Mouse (Mus musculus) ES-E14 (cell line): ENCODE results near the gene Wbp2. TPM values are rescaled to one million over a fixed set of nuclear protein-coding genes. Genes with fewer than 3 reads are reported as not detected.
A peak's percentile ranks its signal among the peaks of the same experiment; 100 is the strongest.

Experiments
- DNase-seq: peaks from one replicate; pipeline ENCODE4 v3.0.0-alpha.2; 2013; ENCODE audit warnings: low read depth, low spot score
- H3K27ac ChIP-seq: 2 replicates; pipeline ENCODE4 v1.5.1; 2012; ENCODE audit warnings: low read depth, mild to moderate bottlenecking, low read length, moderate library complexity, mixed read lengths; ENCODE audit not compliant: poor library complexity, insufficient read depth, severe bottlenecking
- H3K36me3 ChIP-seq: 2 replicates; pipeline ENCODE4 v1.6.1; 2012; ENCODE audit warnings: mild to moderate bottlenecking, low read length, moderate library complexity, mixed read lengths; ENCODE audit not compliant: control insufficient read depth, poor library complexity, insufficient read depth, severe bottlenecking
- H3K4me1 ChIP-seq, 2 experiments: fragments of 150-350 bp in 1 of 2; sonication (generic) in 1 of 2; 2 replicates each; pipeline ENCODE4 v1.6.1; 2012; ENCODE audit warnings: low read length in 2 of 2, mild to moderate bottlenecking in 1 of 2, mixed read lengths in 1 of 2; ENCODE audit not compliant: control insufficient read depth in 2 of 2, insufficient read depth in 2 of 2, poor library complexity in 1 of 2
- H3K4me3 ChIP-seq, 2 experiments: fragments of 150-350 bp in 1 of 2; sonication (generic) in 1 of 2; 2 replicates each; pipeline ENCODE4 v1.5.1; 2012; ENCODE audit warnings: low read length in 2 of 2, low read depth in 1 of 2, mild to moderate bottlenecking in 1 of 2, mixed read lengths in 1 of 2; ENCODE audit not compliant: insufficient read depth in 1 of 2, poor library complexity in 1 of 2, severe bottlenecking in 1 of 2
- H3K9ac ChIP-seq: 2 replicates; pipeline ENCODE4 v1.6.1; 2012; ENCODE audit warnings: low read depth, mild to moderate bottlenecking, low read length, mixed read lengths; ENCODE audit not compliant: poor library complexity, insufficient read depth, severe bottlenecking
- H3K9me3 ChIP-seq: fragments of 150-350 bp; sonication (generic); 2 replicates; pipeline ENCODE4 v1.6.1; 2012; ENCODE audit warnings: low read depth, mild to moderate bottlenecking, low read length; ENCODE audit not compliant: control insufficient read depth, insufficient read depth
- CHD2 ChIP-seq: IDR thresholded peaks from 2 replicates; pipeline ENCODE4 v1.6.1; 2014; ENCODE audit warnings: mild to moderate bottlenecking, low read depth, low read length, inconsistent platforms
- HCFC1 ChIP-seq: IDR thresholded peaks from 2 replicates; pipeline ENCODE4 v1.6.1; 2012; ENCODE audit warnings: low read length, inconsistent platforms, borderline replicate concordance; ENCODE audit not compliant: insufficient read depth
- MAFK ChIP-seq: IDR thresholded peaks from 2 replicates; pipeline ENCODE4 v1.6.1; 2014; ENCODE audit warnings: mild to moderate bottlenecking, low read depth, low read length, inconsistent platforms; ENCODE audit not compliant: insufficient read depth
- ZC3H11A ChIP-seq: IDR thresholded peaks from 2 replicates; pipeline ENCODE4 v1.6.1; 2012; ENCODE audit warnings: low read depth, mild to moderate bottlenecking, inconsistent platforms, low read length, borderline replicate concordance
- ZNF384 ChIP-seq: IDR thresholded peaks from 2 replicates; pipeline ENCODE4 v1.6.1; 2012; ENCODE audit warnings: low read depth, low read length, inconsistent platforms
- in situ Hi-C, 2 experiments: fragments of 600-800 bp; cut with MboI; formaldehyde crosslinking; loops; one replicate each; pipeline ENCODE4 v1.15.1; 2025; ENCODE audit warnings: low sequenced_read_pairs in 2 of 2, inconsistent platforms in 1 of 2; ENCODE audit not compliant: unreplicated experiment in 2 of 2
- total RNA-seq: library from RNA; depleted of rRNA; stranded (reverse); fragments of 300-350 nt; gene quantifications from 2 replicates; pipeline ENCODE4 v1.2.3, GENCODE M21; 2012

Wbp2 gene
- total RNA-seq, 1 experiment = 20.1 TPM

GRCm38 (mm10) chr11:116117241-116117640 lies 30.4 kb upstream of the Wbp2 start:
- DNase-seq = no peak
- TF ChIP-seq CHD2 = no peak
- Histone ChIP-seq H3K4me1 (peaks cover 0 to 2% of the 10 kb centered on the region in 2 experiments; a peak in 1 of 4 replicates), H3K36me3 (no peaks in the 10 kb centered on the region), H3K4me3 (no peak overlapping the region), H3K27ac (no peak overlapping the region), H3K9ac (no peak overlapping the region), H3K9me3 (no peaks in the 10 kb centered on the region)
- in situ Hi-C loops = no loop called here

GRCm38 (mm10) chr11:116111611-116112203 lies 24.9 kb upstream of the Wbp2 start:
- H3K9ac ChIP-seq = no peak overlapping the region
- H3K27ac ChIP-seq = no peak overlapping the region
- H3K36me3 ChIP-seq = no peaks in the 10 kb centered on the region
- TF ChIP-seq CHD2 = no peak
- TF ChIP-seq MAFK = no peak
- TF ChIP-seq ZNF384 = no peak
- no peak for TF ChIP-seq ZC3H11A
- no peak for TF ChIP-seq HCFC1
- H3K4me1 ChIP-seq = peaks cover 4 to 22% of the 10 kb centered on the region in 2 experiments; a peak in 3 of 4 replicates
- in situ Hi-C loops = no loop called here
- no peak for DNase-seq
- H3K9me3 ChIP-seq = no peaks in the 10 kb centered on the region
- no peak overlapping the region for H3K4me3 ChIP-seq

- Histone ChIP-seq H3K4me3 (no peak overlapping the region), H3K9ac (no peak overlapping the region), H3K4me1 (peaks cover 4 to 26% of the 10 kb centered on the region in 2 experiments; a peak in 3 of 4 replicates), H3K27ac (no peak overlapping the region), H3K9me3 (no peaks in the 10 kb centered on the region), H3K36me3 (no peaks in the 10 kb centered on the region)
- no peak for DNase-seq
- TF ChIP-seq ZNF384 = no peak
- TF ChIP-seq HCFC1 = no peak
- TF ChIP-seq MAFK = no peak
- TF ChIP-seq CHD2 = no peak
- TF ChIP-seq ZC3H11A = no peak
- in situ Hi-C loops = no loop called here
These were observed 24.3 kb upstream of the Wbp2 start for GRCm38 (mm10) chr11:116111067-116111466.

DNA sequence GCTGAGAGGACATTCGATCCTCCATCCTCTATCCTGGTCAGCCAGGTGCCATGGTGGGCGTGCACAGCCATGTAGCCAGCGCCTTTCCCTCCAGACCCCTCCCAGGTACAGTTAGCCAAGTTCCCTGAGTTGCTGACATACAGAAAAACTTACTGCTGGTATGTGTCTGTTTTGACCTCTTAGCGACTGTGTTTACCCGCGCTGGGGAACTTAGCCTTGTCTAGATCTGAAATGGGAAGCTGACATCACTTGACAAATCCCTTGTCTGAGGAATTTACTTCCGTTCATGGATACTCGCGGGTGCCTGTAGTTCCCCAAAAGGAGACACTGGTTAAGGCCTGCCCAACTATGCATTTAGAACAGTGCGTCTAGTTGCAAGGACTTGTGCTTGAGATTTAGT lies 23.7 kb upstream of the Wbp2 start:
- Histone ChIP-seq H3K27ac (no peak overlapping the region), H3K4me3 (peak overlapping the region; percentile 45 to 46; a peak in 3 of 4 replicates), H3K9me3 (no peaks in the 10 kb centered on the region), H3K36me3 (no peaks in the 10 kb centered on the region), H3K9ac (no peak overlapping the region), H3K4me1 (peaks cover 4 to 29% of the 10 kb centered on the region in 2 experiments; a peak in 3 of 4 replicates)
- no peak for DNase-seq
- TF ChIP-seq HCFC1 (no peak), CHD2 (no peak), ZC3H11A (no peak), ZNF384 (no peak), MAFK (no peak)
- in situ Hi-C loops = no loop called here

- no peak for TF ChIP-seq ZNF384
- no peak for TF ChIP-seq HCFC1
- TF ChIP-seq ZC3H11A = no peak
- no peak for TF ChIP-seq MAFK
- TF ChIP-seq CHD2 = no peak
- Histone ChIP-seq H3K4me1 (peaks cover 4 to 29% of the 10 kb centered on the region in 2 experiments; a peak in 3 of 4 replicates), H3K27ac (no peak overlapping the region), H3K4me3 (peak overlapping the region; percentile 45 to 46), H3K36me3 (no peaks in the 10 kb centered on the region), H3K9me3 (no peaks in the 10 kb centered on the region), H3K9ac (peak overlapping the region; percentile 28; the same call in 1 of the 2 replicates)
- in situ Hi-C loops = no loop called here
- no peak for DNase-seq
These were observed 23.3 kb upstream of the Wbp2 start for GRCm38 (mm10) chr11:116110131-116110530.
